Mouse (Mus musculus) cerebellum, adult 2 months (tissue): ENCODE measurements around the gene Ago4. TPM values are rescaled to one million over a fixed set of nuclear protein-coding genes. Genes with fewer than 3 reads are reported as not detected.

Experiments used
- DNase-seq, 2 experiments: peaks; one replicate each; pipeline ENCODE4 v3.0.0; 2021
- H3K27ac ChIP-seq: fragments of 200-500 bp; 2 replicates; pipeline ENCODE4 v1.5.1; 2012; ENCODE audit warnings: low read length, control low read depth, inconsistent platforms; ENCODE audit not compliant: insufficient read depth
- H3K27me3 ChIP-seq: fragments of 200-500 bp; 2 replicates; pipeline ENCODE4 v1.6.1; 2012; ENCODE audit warnings: inconsistent platforms, mild to moderate bottlenecking, low read length, moderate library complexity; ENCODE audit not compliant: control insufficient read depth, insufficient read depth
- H3K4me1 ChIP-seq: fragments of 200-500 bp; 2 replicates; pipeline ENCODE4 v1.6.1; 2011; ENCODE audit warnings: low read length; ENCODE audit not compliant: control insufficient read depth, insufficient read depth
- H3K4me3 ChIP-seq: fragments of 200-500 bp; replicated peaks from 2 replicates; pipeline ENCODE3; 2011; ENCODE audit warnings: mild to moderate bottlenecking, low read depth, low read length, control low read depth; ENCODE audit not compliant: insufficient read depth
- CTCF ChIP-seq: fragments of 200-500 bp; IDR thresholded peaks from 2 replicates; pipeline ENCODE4 v1.5.1; 2011; ENCODE audit warnings: low read depth, mild to moderate bottlenecking, control low read depth, low read length, moderate library complexity, borderline replicate concordance; ENCODE audit not compliant: insufficient read depth
- POLR2A ChIP-seq: fragments of 200-500 bp; IDR thresholded peaks from 2 replicates; pipeline ENCODE4 v1.6.1; 2011; ENCODE audit warnings: low read length, control low read depth, borderline replicate concordance; ENCODE audit not compliant: insufficient read depth
- WGBS: fragments of 180-500 bp; shearing (Covaris S2); methylation state at CpG from one replicate; pipeline ENCODE4 v1.1.7; 2018; 5-methylcytosine and 5-hydroxymethylcytosine counted together
- polyA plus RNA-seq: library from polyadenylated mRNA; depleted of rRNA; stranded (reverse); fragments of >200 nt; gene quantifications from 2 replicates; pipeline ENCODE4 v1.2.3, GENCODE M21; 2012

Ago4 gene
- polyA plus RNA-seq, 1 experiment: 4.9 TPM

DNA sequence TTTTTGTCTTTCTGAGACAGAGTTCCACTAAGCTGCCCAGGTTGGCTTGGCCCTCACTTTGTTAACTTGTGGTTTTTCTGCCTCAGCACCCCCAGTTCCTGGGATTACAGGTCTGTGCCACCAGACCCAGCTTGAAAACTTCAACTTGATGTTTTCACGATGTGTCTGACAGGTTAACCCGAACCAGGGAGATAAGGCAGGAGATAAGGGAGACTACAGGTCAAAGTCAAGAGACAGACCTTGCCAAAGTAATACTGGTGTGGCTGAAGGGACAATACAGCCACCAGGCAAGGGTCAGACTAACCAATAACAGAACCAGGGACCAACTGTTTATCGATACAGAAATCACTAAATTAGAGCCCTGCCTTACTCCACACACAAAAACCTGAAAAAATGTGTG is 53.0 kb downstream of the Ago4 start:
- TF ChIP-seq CTCF (no peak), POLR2A (no peak)
- Histone ChIP-seq H3K27ac (no peak overlapping the region), H3K27me3 (no peaks in the 10 kb centered on the region), H3K4me3 (no peak overlapping the region), H3K4me1 (no peaks in the 10 kb centered on the region)
- DNase-seq: no peak
- WGBS: 80% methylated on average over 3 of the region's 3 CpGs

DNA sequence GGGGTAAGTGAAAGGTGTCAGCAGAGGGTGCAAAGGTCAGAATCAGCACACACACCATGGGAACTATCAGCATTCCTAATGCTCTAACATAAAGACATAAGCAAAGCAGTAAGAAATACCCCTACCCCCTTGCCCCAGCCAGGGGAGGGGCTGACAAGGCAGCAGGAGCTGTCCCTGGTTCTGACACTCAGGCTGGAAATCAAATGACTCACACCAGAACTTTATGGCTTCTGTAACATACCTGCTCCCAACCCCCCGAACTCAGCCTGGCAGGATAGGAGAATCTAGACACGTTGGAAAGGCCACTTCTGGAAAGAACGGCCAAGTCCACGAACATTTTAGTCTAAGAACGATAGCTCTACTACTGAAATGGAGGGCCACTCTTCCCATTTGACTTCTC is 60.2 kb downstream of the Ago4 start:
- no peak overlapping the region for H3K27ac ChIP-seq
- WGBS: 60% methylated on average over 5 of the region's 5 CpGs

DNA sequence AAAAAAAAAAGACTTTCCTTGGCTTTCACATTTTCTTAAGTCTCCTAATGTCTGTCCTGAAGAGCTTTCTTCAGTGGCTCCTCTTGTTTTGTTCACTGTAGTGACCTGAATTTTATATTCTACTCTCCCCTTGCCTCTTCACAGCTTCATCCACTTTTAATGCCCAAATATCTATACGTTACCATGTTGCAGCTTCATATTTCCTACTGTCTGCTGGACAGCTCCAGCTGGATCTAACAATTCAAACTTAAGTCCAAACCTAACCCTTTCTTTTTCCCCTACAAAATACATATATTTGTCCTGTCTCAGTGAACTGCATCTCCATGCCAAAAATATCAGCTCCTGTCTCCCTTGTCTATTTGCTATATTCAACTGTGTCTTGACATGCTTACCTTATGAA is 63.9 kb downstream of the Ago4 start:
- TF ChIP-seq CTCF (no peak), POLR2A (no peak)
- WGBS: 81% methylated on average over 1 of the region's 1 CpGs
- H3K27ac ChIP-seq: no peak overlapping the region
- no peak for DNase-seq
- H3K4me3 ChIP-seq: no peak overlapping the region
- H3K27me3 ChIP-seq: no peaks in the 10 kb centered on the region
- no peaks in the 10 kb centered on the region for H3K4me1 ChIP-seq

More for the DNA sequence above, 60.2 kb downstream of the Ago4 start:
- TF ChIP-seq CTCF (no peak), POLR2A (no peak)
- Histone ChIP-seq H3K27me3 (no peaks in the 10 kb centered on the region), H3K4me3 (no peak overlapping the region), H3K4me1 (no peaks in the 10 kb centered on the region)
- DNase-seq: no peak

DNA sequence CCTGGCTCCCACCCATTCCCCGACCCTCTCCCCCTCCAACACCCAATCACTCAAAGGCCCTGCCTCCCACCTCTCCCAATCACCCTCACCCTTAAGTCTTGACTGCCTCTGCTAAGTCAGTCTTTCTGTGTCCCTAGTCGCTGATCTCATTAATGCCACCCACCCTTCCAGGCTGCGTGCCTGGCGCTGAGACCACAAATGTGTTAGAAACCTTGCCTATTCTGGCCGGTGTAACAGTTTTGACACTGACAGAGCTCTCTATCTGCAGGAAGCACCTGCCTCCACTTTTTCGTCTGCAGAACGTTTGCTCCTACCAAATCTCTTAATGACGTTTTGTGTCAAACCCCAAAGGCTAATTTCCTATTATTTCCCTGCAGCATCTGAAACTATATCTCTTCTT is 64.3 kb downstream of the Ago4 start:
- Histone ChIP-seq H3K4me1 (no peaks in the 10 kb centered on the region), H3K4me3 (peak overlapping the region; percentile 96), H3K27me3 (no peaks in the 10 kb centered on the region), H3K27ac (peak overlapping the region; percentile 14; the same call in 1 of the 2 replicates)
- no peak for DNase-seq
- TF ChIP-seq CTCF (no peak), POLR2A (no peak)
- WGBS: 2% methylated on average over 8 of the region's 8 CpGs

DNA sequence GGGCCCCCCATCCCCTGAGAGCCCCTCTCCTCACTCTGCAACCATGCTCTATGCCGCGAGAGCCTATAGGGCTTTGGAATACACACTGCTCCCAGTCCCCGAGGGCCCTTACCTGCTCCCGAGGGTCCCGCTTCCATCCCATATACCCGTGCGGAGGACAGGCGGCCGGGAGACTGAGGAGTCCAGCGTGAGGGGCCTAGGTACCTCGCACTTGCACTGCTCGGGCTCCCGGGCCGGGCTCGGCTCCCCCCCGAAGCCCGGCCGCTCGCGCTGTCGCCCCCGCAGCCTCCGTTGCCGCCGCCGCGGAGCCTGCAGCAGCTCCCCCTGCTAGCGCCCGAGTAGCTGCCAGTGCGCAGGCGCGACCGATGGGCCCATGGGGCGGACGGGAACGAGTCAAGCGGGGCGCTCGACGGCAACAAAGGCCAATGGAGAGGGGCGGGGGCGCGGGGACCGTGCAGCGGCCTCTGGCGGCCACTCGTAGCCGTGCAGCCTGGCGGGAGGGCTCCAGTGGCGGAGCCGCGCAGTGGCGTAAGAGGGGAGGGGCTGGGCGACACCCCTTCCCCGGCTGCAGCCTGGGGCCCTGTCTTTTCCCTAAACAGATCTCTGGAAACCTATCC is 64.9 kb downstream of the Ago4 start, which contains the start of gene Ago1:
Gene Ago1, minus strand, starts transcription at position 299 of the 617 bp plus-strand sequence.
- under 1% methylated on average over 55 of the region's 55 CpGs for WGBS

DNA sequence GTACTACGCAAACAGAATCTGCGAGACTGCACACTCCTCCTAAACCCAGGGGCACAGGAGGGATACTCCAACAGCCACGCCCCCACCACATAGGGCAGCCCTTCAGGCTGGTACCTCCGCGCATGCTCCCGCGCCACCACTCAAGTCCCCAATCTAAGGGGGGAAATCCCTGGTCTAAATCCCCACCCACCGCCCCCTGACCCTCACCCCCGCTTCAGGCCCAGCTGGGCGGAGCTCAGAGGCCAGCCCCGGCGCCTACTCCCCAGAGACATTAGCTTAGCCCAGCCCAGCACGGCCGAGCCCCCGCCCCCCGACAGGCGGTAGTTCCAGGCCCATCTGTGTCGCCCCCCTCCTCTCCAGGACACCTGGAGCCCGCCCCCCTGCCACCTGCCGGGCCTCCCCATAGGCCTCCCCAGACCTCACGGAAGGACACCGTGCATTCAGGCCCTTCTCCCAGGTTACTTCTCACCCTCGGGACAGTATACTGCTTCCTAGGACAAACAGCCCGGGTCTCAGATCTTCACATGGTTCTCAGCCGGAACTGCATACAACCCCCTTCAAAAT is 65.5 kb downstream of the Ago4 start:
- peak; percentile 50 to 51 for DNase-seq
- Histone ChIP-seq H3K27ac (peak overlapping the region; percentile 92), H3K27me3 (no peaks in the 10 kb centered on the region), H3K4me3 (peak overlapping the region; percentile 96), H3K4me1 (no peaks in the 10 kb centered on the region)
- WGBS: 2% methylated on average over 25 of the region's 25 CpGs
- no peak for TF ChIP-seq POLR2A
- TF ChIP-seq CTCF: no peak

More for the DNA sequence above, 64.9 kb downstream of the Ago4 start, which contains the start of gene Ago1:
- no peaks in the 10 kb centered on the region for H3K4me1 ChIP-seq
- H3K4me3 ChIP-seq: peak within 1 kb of the TSS; percentile 96
- H3K27ac ChIP-seq: peak within 1 kb of the TSS; percentile 92
- peak; percentile 77 for TF ChIP-seq CTCF
- peak; percentile 73 for TF ChIP-seq POLR2A
- DNase-seq: peak; percentile 95 to 96
- H3K27me3 ChIP-seq: no peaks in the 10 kb centered on the region

DNA sequence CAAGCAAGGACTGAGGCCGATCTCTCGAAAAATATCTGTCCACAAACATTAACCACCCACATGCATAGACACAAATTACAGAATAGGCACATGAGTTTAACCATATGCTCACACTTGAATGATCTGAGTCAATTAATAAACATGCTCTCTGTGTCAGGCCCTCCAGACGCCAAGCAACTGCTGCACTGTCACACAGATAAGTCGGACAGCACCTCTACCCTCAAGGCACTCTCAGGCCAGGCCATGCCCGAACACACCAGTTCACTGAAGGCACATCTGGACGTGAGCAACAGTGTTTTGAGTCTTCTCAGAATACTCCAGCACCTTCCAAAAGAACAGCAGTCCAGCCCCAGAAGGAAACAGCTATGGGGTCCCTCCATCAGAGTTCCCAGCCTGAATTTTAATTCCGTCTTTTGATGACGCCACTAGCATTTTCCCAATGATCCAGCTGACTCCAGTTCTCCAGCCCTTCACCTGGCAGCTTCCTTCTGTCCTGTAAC is 67.0 kb downstream of the Ago4 start:
- WGBS: 38% methylated on average over 8 of the region's 8 CpGs
- TF ChIP-seq CTCF (no peak), POLR2A (no peak)
- no peaks in the 10 kb centered on the region for H3K4me1 ChIP-seq
- no peaks in the 10 kb centered on the region for H3K27me3 ChIP-seq
- H3K4me3 ChIP-seq: no peak overlapping the region
- DNase-seq: no peak
- no peak overlapping the region for H3K27ac ChIP-seq

DNA sequence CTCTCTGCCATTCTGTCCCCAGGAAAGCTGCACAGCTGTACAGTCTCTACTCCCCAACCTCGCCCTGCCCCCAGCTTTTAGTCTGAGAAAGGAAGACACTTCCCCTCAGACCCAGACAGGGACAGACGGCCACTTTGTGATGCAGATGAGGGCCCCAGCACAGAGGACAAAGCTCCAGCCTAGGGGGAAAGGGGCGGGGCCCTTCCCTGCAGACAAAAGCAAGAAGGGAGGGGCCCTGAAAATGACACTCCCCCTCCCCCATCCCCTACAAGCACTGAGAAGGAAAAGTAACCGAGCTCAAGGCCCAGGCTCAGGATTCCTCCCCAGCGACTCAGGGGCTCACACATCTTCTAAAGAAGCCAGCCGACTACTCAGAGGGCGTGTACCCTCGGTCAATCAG is 67.4 kb downstream of the Ago4 start:
- Histone ChIP-seq H3K4me1 (no peaks in the 10 kb centered on the region), H3K4me3 (no peak overlapping the region), H3K27ac (no peak overlapping the region; the same call in 1 of the 2 replicates), H3K27me3 (no peaks in the 10 kb centered on the region)
- TF ChIP-seq CTCF (no peak), POLR2A (no peak)
- 45% methylated on average over 8 of the region's 8 CpGs for WGBS
- DNase-seq: peak in 1 of 2 experiments; percentile 30
